Mouse (Mus musculus) C2C12 (cell line): ENCODE results near the gene Dnajc12. TPM values are rescaled to one million over a fixed set of nuclear protein-coding genes. Genes with fewer than 3 reads are reported as not detected.
A peak's percentile ranks its signal among the peaks of the same experiment; 100 is the strongest.

ENCODE experiments used
- H3K27me3 ChIP-seq: one replicate; pipeline ENCODE4 v1.6.1; 2011; ENCODE audit not compliant: control insufficient read depth, insufficient read depth, insufficient read length
- H3K36me3 ChIP-seq: one replicate; pipeline ENCODE4 v1.6.1; 2011; ENCODE audit not compliant: control insufficient read depth, insufficient read depth
- H3K4me3 ChIP-seq: one replicate; pipeline ENCODE4 v1.5.1; 2011; ENCODE audit warnings: mild to moderate bottlenecking, control low read depth; ENCODE audit not compliant: poor library complexity, insufficient read depth, severe bottlenecking
- H3K79me2 ChIP-seq: one replicate; pipeline ENCODE4 v1.6.1; 2011; ENCODE audit not compliant: control insufficient read depth, insufficient read depth
- H3K79me3 ChIP-seq: one replicate; pipeline ENCODE4 v1.6.1; 2011; ENCODE audit warnings: low read depth, control low read depth
- H3ac ChIP-seq: one replicate; pipeline ENCODE3; 2011; ENCODE audit warnings: low read depth; ENCODE audit not compliant: control insufficient read depth, insufficient read length
- CEBPB ChIP-seq: IDR thresholded peaks from one replicate; pipeline ENCODE4 v1.6.1; 2011; ENCODE audit warnings: low read depth, mild to moderate bottlenecking, control low read depth, moderate library complexity
- CTCF ChIP-seq: IDR thresholded peaks from one replicate; pipeline ENCODE4 v1.5.1; 2011; ENCODE audit not compliant: control insufficient read depth, insufficient read depth, insufficient read length
- FOSL1 ChIP-seq: IDR thresholded peaks from one replicate; pipeline ENCODE4 v1.8.0; 2011; ENCODE audit warnings: mild to moderate bottlenecking, low read length; ENCODE audit not compliant: poor library complexity, insufficient read depth, severe bottlenecking
- MAX ChIP-seq: IDR thresholded peaks from one replicate; pipeline ENCODE4 v1.6.1; 2011; ENCODE audit warnings: mild to moderate bottlenecking, control low read depth
- MYOD1 ChIP-seq: IDR thresholded peaks from one replicate; pipeline ENCODE4 v1.6.1; 2011; ENCODE audit warnings: low read depth; ENCODE audit not compliant: control insufficient read depth, insufficient read length
- MYOG ChIP-seq: IDR thresholded peaks from one replicate; pipeline ENCODE4 v1.6.1; 2011; ENCODE audit not compliant: control insufficient read depth, insufficient read length; ENCODE audit errors: extremely low read depth
- USF1 ChIP-seq: IDR thresholded peaks from one replicate; pipeline ENCODE4 v1.6.1; 2011; ENCODE audit warnings: low read depth, mild to moderate bottlenecking, control low read depth, moderate library complexity
- polyA plus RNA-seq: library from polyadenylated mRNA; unstranded; fragments of >200 nt; fragmentation: generic; extraction: Trizol; gene quantifications from one replicate; pipeline ENCODE4 v1.2.1, GENCODE M21; 2012; ENCODE audit warnings: missing spikeins

Dnajc12 gene
- polyA plus RNA-seq, 1 experiment: 2.8 TPM

- peak overlapping the region; percentile 86 for H3ac ChIP-seq
- H3K4me3 ChIP-seq: peak overlapping the region; percentile 84
- H3K27me3 ChIP-seq: no peaks in the 10 kb centered on the region
- H3K36me3 ChIP-seq: no peaks in the 10 kb centered on the region
- no peaks in the 10 kb centered on the region for H3K79me2 ChIP-seq
- no peaks in the 10 kb centered on the region for H3K79me3 ChIP-seq
- TF ChIP-seq USF1 (no peak), CEBPB (no peak), MYOG (no peak), MAX (no peak), FOSL1 (no peak)
These were observed 47.1 kb downstream of the Dnajc12 start for GRCm38 (mm10) chr10:63429380-63429779.

GRCm38 (mm10) chr10:63429785-63430305, 47.6 kb downstream of the Dnajc12 start, which contains the start of gene Ctnna3:
Gene Ctnna3, plus strand, starts transcription at chr10:63430098.
- Histone ChIP-seq H3K4me3 (peak within 1 kb of the TSS; percentile 84), H3K36me3 (no peaks in the 10 kb centered on the region), H3K79me3 (no peaks in the 10 kb centered on the region), H3K27me3 (no peaks in the 10 kb centered on the region), H3K79me2 (no peaks in the 10 kb centered on the region), H3ac (peak within 1 kb of the TSS; percentile 86)
- TF ChIP-seq MYOD1 (no peak), MAX (peak; percentile 38), MYOG (no peak), USF1 (peak; percentile 95)

DNA sequence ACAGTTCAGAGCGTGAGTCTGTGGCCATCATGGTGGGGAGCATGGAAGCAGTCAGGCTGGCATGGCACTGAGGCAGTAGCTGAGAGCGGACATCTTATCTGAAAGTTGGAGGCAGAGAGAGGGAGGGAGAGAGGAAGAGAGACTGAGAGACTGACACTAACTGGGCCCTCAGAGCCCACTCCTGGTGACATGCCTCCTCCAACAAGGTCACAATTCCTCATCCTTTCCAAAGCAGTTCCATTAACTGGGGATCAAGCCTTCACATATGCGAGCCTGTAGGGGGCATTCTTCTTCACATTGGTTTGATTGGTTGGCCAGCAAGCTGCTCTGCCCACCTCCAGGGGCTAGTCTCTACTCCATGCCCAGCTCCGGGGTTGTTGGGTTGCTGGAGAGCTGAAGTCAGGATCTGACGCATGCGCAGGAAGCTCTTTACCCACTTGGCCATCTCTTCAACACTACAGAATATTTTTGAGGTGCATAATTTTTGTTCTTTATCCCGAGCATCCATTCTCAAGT, 49.0 kb downstream of the Dnajc12 start:
- H3K79me3 ChIP-seq: no peaks in the 10 kb centered on the region
- H3K79me2 ChIP-seq: no peaks in the 10 kb centered on the region
- no peaks in the 10 kb centered on the region for H3K27me3 ChIP-seq
- TF ChIP-seq CTCF (no peak), MYOG (no peak), FOSL1 (no peak)
- no peak overlapping the region for H3ac ChIP-seq
- no peak overlapping the region for H3K4me3 ChIP-seq
- H3K36me3 ChIP-seq: no peaks in the 10 kb centered on the region

DNA sequence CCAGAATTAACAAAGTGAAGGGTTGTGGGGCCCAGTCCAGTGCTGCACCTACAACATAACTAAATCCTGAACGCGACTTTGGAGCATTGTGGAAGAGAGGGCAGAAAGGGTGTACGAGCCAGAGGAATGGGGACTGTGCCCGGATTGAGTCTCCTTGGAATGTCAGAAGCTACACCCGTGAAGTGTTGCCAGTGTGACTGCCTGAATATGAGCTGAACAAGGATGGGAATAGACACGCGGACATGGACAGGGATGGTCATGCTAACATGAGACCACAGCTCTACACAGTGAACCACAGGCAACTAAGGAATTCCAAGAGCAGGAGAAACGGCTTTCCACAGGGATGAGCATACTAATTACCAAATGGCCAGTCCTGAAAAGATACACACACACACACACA, 49.9 kb downstream of the Dnajc12 start:
- Histone ChIP-seq H3K79me3 (no peaks in the 10 kb centered on the region), H3K27me3 (no peaks in the 10 kb centered on the region), H3K36me3 (no peaks in the 10 kb centered on the region), H3K79me2 (no peaks in the 10 kb centered on the region), H3K4me3 (no peak overlapping the region), H3ac (no peak overlapping the region)
- no peak for TF ChIP-seq MYOD1
- TF ChIP-seq USF1: no peak
- TF ChIP-seq CTCF: no peak
- no peak for TF ChIP-seq MYOG
- TF ChIP-seq MAX: no peak
- no peak for TF ChIP-seq FOSL1
- TF ChIP-seq CEBPB: no peak

GRCm38 (mm10) chr10:63432887-63433286, 50.6 kb downstream of the Dnajc12 start:
- Histone ChIP-seq H3K79me2 (no peaks in the 10 kb centered on the region), H3K4me3 (no peak overlapping the region), H3K79me3 (no peaks in the 10 kb centered on the region), H3K36me3 (no peaks in the 10 kb centered on the region), H3ac (no peak overlapping the region), H3K27me3 (no peaks in the 10 kb centered on the region)
- TF ChIP-seq CTCF (no peak), MYOG (no peak), MYOD1 (no peak), USF1 (no peak), FOSL1 (no peak), CEBPB (no peak), MAX (no peak)

DNA sequence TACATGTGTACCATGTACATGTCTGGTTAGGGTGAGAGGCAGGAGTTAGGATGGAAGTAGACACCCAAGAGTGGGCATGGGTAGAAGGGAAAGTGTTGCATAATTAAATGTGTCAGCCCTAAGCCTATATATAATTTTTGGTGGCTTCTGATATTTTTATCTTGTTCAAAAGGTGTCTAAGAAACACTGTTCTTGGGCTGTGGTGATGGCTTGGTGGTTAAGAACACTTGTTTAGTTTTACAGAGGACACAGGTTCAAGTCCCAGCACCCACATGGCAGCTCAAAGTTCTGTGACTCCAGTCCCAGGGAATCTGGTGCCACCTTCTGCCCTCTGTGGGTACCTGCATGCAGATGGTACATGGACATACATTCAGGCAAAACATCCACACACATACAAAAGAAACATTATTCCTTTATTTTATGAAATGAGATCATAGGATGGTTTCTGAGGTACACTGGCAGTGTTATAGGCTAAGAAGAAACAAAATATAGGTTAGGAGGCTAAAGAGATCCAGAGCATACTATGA, 56.6 kb downstream of the Dnajc12 start:
- no peak for TF ChIP-seq CEBPB
- Histone ChIP-seq H3K27me3 (no peaks in the 10 kb centered on the region), H3K79me3 (no peaks in the 10 kb centered on the region), H3K4me3 (no peak overlapping the region), H3K36me3 (no peaks in the 10 kb centered on the region), H3ac (no peak overlapping the region), H3K79me2 (no peaks in the 10 kb centered on the region)
